Mouse (Mus musculus) limb, embryonic 14.5 days (tissue): ENCODE results near the gene Mast4. TPM values are rescaled to one million over a fixed set of nuclear protein-coding genes. Genes with fewer than 3 reads are reported as not detected.

Experiments used
- ATAC-seq: fragments of 200-750 bp; cut with Nextera tagmentation; 2 replicates; pipeline ENCODE4 v1.8.0; 2017; ENCODE audit warnings: low read depth, moderate number of reproducible peaks, moderate TSS enrichment; ENCODE audit not compliant: low FRiP score
- DNase-seq: peaks from one replicate; pipeline ENCODE4 v3.0.0-alpha.2; 2015; ENCODE audit warnings: low spot score
- H3K27ac ChIP-seq: fragments of 300-500 bp; sonication (generic); replicated peaks from 2 replicates; pipeline ENCODE4 v1.5.1; 2014; ENCODE audit warnings: low read depth, mild to moderate bottlenecking, low read length, moderate library complexity, mixed read lengths
- H3K27me3 ChIP-seq: fragments of 300-500 bp; sonication (generic); 2 replicates; pipeline ENCODE4 v1.6.1; 2014; ENCODE audit warnings: low read length, mixed read lengths; ENCODE audit not compliant: control insufficient read depth, insufficient read depth
- H3K36me3 ChIP-seq: fragments of 300-500 bp; sonication (generic); 2 replicates; pipeline ENCODE4 v1.6.1; 2014; ENCODE audit warnings: mild to moderate bottlenecking, low read length, moderate library complexity, mixed read lengths; ENCODE audit not compliant: control insufficient read depth, insufficient read depth
- H3K4me1 ChIP-seq: fragments of 300-500 bp; sonication (generic); 2 replicates; pipeline ENCODE4 v1.6.1; 2014; ENCODE audit warnings: antibody characterized with exemption, low read length, mixed read lengths; ENCODE audit not compliant: control insufficient read depth, insufficient read depth
- H3K4me2 ChIP-seq: fragments of 300-500 bp; sonication (generic); replicated peaks from 2 replicates; pipeline ENCODE4 v1.6.1; 2014; ENCODE audit warnings: low read depth, mild to moderate bottlenecking, low read length, moderate library complexity; ENCODE audit not compliant: severe bottlenecking
- H3K4me3 ChIP-seq: fragments of 300-500 bp; sonication (generic); replicated peaks from 2 replicates; pipeline ENCODE4 v1.5.1; 2014; ENCODE audit warnings: low read length
- H3K9ac ChIP-seq: fragments of 300-500 bp; sonication (generic); 2 replicates; pipeline ENCODE4 v1.6.1; 2014; ENCODE audit warnings: mild to moderate bottlenecking, low read depth, low read length, moderate library complexity; ENCODE audit not compliant: severe bottlenecking
- H3K9me3 ChIP-seq: fragments of 300-500 bp; sonication (generic); 2 replicates; pipeline ENCODE4 v1.6.1; 2016; ENCODE audit warnings: low read length; ENCODE audit not compliant: control insufficient read depth
- POLR2A ChIP-seq: fragments of 200-500 bp; IDR thresholded peaks from 2 replicates; pipeline ENCODE4 v1.8.0; 2012; ENCODE audit warnings: inconsistent platforms, mild to moderate bottlenecking, moderate library complexity, borderline replicate concordance; ENCODE audit not compliant: insufficient read depth, insufficient read length; ENCODE audit errors: extremely low read depth
- WGBS: fragments of 180-500 bp; shearing (Covaris S2); extraction: QIAGEN DNeasy Blood & Tissue Kit; methylation state at CpG from one replicate; pipeline ENCODE4 v1.1.7; 2014; 5-methylcytosine and 5-hydroxymethylcytosine counted together
- polyA plus RNA-seq, 2 experiments: library from polyadenylated mRNA; depleted of rRNA in 1 of 2; stranded (reverse) in 1 of 2; unstranded in 1 of 2; fragments of >200 nt; fragmentation: Nextera tagmentation in 1 of 2; extraction: Ambion mirVana in 1 of 2; gene quantifications; 2 replicates each; pipeline versions ENCODE4 v1.2.1 to v1.2.3; 2012 to 2014

The Mast4 gene
- polyA plus RNA-seq, 2 experiments, result 12.5 to 25.2 TPM

DNA sequence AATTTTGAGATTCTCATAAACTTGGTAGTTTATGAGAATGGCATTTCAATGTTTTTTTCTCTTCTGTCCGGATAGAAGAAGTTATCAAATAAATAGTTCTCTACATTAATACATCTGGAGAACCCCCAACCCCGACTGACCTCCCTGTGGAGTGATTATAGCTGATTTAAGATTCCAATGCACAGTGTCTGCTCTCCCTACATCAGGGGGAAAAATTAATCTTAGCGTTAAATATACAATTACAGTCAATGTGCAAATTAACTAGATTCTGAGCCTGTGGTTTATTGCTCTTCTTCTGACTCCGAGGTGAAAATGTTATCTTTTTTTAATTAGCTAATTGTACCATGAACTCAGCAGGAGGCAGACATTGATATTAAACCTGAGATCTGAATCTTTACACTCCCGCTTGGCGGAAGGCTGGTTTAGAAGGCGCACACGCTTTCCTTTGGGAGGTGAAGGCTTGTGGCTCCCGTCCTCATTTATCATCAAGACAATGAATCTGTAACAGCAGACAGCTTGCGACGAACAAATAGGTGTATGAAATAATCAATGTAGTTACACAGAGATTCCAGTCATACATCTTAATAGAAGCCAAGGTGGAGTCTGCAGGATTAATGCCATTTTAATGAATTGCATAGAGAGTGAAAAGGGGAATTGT lies 274.2 kb downstream of the Mast4 start:
- no peaks in the 10 kb centered on the region for H3K27me3 ChIP-seq
- H3K36me3 ChIP-seq, result no peaks in the 10 kb centered on the region
- WGBS, result 74% methylated on average over 11 of the region's 11 CpGs
- no peaks in the 10 kb centered on the region for H3K4me1 ChIP-seq
- no peak for ATAC-seq
- H3K4me2 ChIP-seq, result no peak overlapping the region
- DNase-seq, result no peak
- TF ChIP-seq POLR2A, result no peak
- no peak overlapping the region for H3K27ac ChIP-seq
- no peaks in the 10 kb centered on the region for H3K9me3 ChIP-seq
- no peak overlapping the region for H3K9ac ChIP-seq
- no peak overlapping the region for H3K4me3 ChIP-seq

DNA sequence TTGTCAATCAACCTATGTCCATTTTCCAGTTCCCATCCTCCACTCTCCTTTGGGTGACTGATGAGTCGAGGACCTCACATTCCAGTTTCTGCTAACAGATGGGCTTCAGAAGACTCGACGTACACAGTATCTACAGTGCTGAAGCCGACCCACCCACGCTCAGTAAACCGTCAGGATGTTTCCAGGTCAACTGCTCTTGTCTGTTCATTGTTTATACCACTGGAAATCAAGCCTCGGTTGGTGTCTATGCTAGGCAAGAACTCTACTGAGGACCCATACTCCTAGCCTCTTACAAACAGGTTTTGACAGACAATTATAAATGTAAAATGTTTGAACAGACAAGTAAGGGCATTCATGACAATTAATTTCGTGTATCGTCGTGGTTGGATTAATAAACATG lies 277.8 kb downstream of the Mast4 start:
- Histone ChIP-seq H3K4me1 (no peaks in the 10 kb centered on the region), H3K36me3 (no peaks in the 10 kb centered on the region), H3K4me2 (no peak overlapping the region), H3K27ac (no peak overlapping the region), H3K9me3 (no peaks in the 10 kb centered on the region), H3K9ac (no peak overlapping the region), H3K27me3 (no peaks in the 10 kb centered on the region), H3K4me3 (no peak overlapping the region)
- 89% methylated on average over 10 of the region's 10 CpGs for WGBS
- no peak for TF ChIP-seq POLR2A
- no peak for ATAC-seq
- no peak for DNase-seq

DNA sequence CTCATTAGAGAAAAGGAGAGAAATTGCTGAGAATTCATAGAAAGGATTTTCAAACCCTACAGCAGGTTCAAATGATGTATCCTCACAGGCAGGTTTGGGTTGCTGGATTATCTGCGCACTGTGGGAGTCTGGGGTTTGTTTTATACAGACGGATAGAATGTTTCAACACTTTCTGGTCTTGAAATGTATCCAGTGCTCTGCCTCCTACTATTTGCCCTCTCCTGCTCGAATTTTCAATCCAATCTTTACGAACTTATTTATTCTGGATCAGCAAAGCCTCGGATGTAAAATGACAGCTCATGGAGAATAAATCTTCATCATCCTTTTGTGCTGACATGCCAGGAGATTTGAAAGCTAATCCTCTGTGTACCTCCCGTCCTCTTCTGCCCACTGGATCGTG lies 281.6 kb downstream of the Mast4 start:
- no peak for DNase-seq
- Histone ChIP-seq H3K27ac (no peak overlapping the region), H3K36me3 (no peaks in the 10 kb centered on the region), H3K4me2 (no peak overlapping the region), H3K4me1 (no peaks in the 10 kb centered on the region), H3K9me3 (no peaks in the 10 kb centered on the region), H3K27me3 (no peaks in the 10 kb centered on the region), H3K9ac (no peak overlapping the region), H3K4me3 (no peak overlapping the region)
- TF ChIP-seq POLR2A, result no peak
- 58% methylated on average over 7 of the region's 7 CpGs for WGBS
- ATAC-seq, result no peak

DNA sequence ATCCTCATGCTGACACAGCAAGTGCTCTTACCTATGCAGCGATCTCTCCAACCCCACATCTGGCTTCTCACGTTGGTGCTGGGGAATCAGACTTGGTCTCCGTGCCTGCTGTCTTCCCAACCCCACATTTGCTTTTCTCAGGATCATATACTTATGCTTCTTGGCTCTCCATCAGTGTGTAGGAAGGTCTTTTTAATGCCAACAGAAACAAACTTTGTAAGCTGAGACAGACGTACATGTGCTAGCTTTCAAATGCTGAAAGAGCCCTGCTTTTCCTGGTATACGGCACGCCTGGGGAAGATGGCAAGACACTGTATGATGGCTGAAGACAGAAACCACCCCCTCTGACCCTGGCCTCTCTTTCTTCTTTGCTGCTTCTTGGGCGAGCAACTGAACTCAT lies 285.3 kb downstream of the Mast4 start:
- no peaks in the 10 kb centered on the region for H3K27me3 ChIP-seq
- ATAC-seq (no peak), DNase-seq (no peak)
- H3K4me1 ChIP-seq, result no peaks in the 10 kb centered on the region
- no peak for TF ChIP-seq POLR2A
- H3K36me3 ChIP-seq, result no peaks in the 10 kb centered on the region
- H3K4me2 ChIP-seq, result no peak overlapping the region
- H3K27ac ChIP-seq, result no peak overlapping the region
- H3K9me3 ChIP-seq, result no peaks in the 10 kb centered on the region
- WGBS, result 73% methylated on average over 7 of the region's 7 CpGs
- H3K4me3 ChIP-seq, result no peak overlapping the region
- H3K9ac ChIP-seq, result no peak overlapping the region

DNA sequence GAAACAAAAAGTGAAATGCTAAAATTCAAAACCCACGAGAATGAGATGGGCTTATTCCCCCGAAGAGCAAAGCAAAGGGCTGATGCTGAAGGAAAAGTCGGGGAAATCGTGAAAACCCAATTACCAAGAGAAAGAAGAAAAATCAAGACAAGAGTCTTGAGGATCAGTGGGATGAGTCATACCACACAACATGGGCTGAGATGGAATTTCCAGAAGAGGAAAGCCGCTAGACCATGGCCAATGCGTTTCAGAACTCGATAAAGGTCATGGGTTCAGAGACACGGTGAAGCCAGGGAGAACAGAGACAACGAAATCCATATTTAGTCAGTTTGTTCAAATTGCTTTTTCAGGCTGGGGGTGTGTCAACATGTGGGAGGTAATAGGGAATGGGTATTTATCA lies 290.6 kb downstream of the Mast4 start:
- no peaks in the 10 kb centered on the region for H3K4me1 ChIP-seq
- H3K9ac ChIP-seq, result no peak overlapping the region
- no peak for ATAC-seq
- WGBS, result 91% methylated on average over 9 of the region's 9 CpGs
- H3K9me3 ChIP-seq, result no peaks in the 10 kb centered on the region
- TF ChIP-seq POLR2A, result no peak
- no peak for DNase-seq
- H3K4me3 ChIP-seq, result no peak overlapping the region
- H3K27me3 ChIP-seq, result no peaks in the 10 kb centered on the region
- no peaks in the 10 kb centered on the region for H3K36me3 ChIP-seq
- no peak overlapping the region for H3K27ac ChIP-seq
- H3K4me2 ChIP-seq, result no peak overlapping the region

DNA sequence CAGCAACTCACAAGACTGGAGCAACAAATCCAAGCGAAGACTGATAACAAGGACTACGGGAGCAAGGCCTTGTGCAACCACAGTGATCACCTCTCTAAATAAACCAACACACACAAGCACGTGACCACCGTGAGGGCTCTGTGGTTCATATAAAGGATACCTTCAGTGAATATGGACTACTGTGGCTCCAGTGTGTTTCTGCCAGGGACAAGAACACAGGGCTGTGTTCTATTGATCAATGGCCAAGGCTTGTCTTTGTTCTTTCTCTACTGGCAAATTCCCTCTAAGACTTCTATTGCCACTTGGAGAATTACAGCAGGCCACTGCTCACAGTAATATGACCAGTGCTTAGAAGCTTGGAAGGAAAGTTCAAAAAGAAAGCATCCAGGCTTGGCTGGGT lies 291.3 kb downstream of the Mast4 start:
- H3K4me2 ChIP-seq, result no peak overlapping the region
- H3K9ac ChIP-seq, result no peak overlapping the region
- no peak overlapping the region for H3K4me3 ChIP-seq
- H3K27me3 ChIP-seq, result no peaks in the 10 kb centered on the region
- ATAC-seq, result no peak
- H3K4me1 ChIP-seq, result no peaks in the 10 kb centered on the region
- 89% methylated on average over 4 of the region's 4 CpGs for WGBS
- H3K9me3 ChIP-seq, result no peaks in the 10 kb centered on the region
- TF ChIP-seq POLR2A, result no peak
- DNase-seq, result no peak
- H3K36me3 ChIP-seq, result no peaks in the 10 kb centered on the region
- H3K27ac ChIP-seq, result no peak overlapping the region
